Mouse (Mus musculus) stomach, postnatal 0 days (tissue): ENCODE measurements around the gene Creb3l2.

Experiments used
- CTCF ChIP-seq: IDR thresholded peaks from 2 replicates; pipeline ENCODE4 v1.5.1; 2016; ENCODE audit warnings: antibody characterized with exemption, low read depth, mild to moderate bottlenecking, moderate library complexity
- EP300 ChIP-seq: optimal IDR thresholded peaks from 2 replicates; pipeline ENCODE3; 2016; ENCODE audit warnings: antibody characterized with exemption

DNA sequence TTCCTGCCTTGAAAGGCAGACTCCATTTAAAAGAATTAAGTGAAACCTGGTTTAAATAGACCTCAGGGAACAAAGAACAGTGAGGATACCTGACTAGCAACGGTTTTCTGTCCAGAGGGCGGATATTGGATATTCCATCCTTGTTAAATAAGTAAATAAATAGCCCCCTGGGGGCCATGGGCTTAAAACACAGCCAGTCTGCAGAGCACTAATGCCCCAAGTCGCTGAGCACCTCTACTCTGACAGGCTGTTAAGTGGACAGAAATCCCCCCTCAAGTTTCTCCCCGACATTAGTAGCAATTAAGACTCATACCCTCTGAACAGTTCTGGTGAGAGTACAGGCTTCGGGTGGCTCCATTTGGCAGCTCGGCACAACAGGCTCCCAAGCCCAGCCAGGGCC is 48.7 kb downstream of the Creb3l2 start:
- TF ChIP-seq CTCF (no peak), EP300 (no peak)
